Mouse (Mus musculus): ENCODE data around the gene Myoz1. TPM values are rescaled to one million over a fixed set of nuclear protein-coding genes. Genes with fewer than 3 reads are reported as not detected.
"Not testable (repeated sequence)": the region's sequence is repeated elsewhere in the genome, so short reads cannot be mapped to it uniquely, and the experiment has no call there.

Myoz1 gene
- 0.10 TPM in 1 of 2 replicates, not detected in the other for polyA plus RNA-seq (2015; fragmentation: Nextera tagmentation; extraction: Ambion mirVana)

DNA sequence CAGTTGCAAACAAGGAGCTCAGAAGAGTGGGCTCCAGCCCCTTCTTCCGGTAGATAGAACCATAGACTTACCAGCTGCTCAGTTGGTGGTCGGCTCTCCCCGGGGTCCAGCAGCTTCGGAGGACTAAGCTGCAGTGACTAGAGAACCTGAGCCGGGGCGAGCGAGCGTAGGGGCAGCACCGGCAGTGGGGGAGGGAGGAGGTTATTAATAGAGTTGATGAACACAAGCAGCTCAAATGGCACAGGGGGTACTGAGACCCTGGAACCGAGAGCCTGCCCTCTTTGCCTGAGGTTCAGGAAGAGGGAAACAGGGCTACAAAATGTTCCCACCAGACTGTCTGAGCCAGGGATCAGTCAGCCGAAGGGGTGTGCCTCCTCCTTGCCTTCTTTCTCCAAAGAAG lies at the start of gene Myoz1:
Gene Myoz1 (minus strand): TSS at position 180 of the 400 bp plus-strand sequence.
- H3K4me1 ChIP-seq (replicated peaks; ENCODE audit: control insufficient read depth, insufficient read depth) = no peaks in the 10 kb centered on the region
- H3K4me3 ChIP-seq (ENCODE audit: low read depth, low read length) = no peak within 1 kb of the TSS
- TF ChIP-seq EP300 (optimal IDR thresholded peaks at IDR 0.05) (no peak), CTCF (IDR thresholded peaks at IDR 0.05; ENCODE audit: low read depth) (no peak)
- ATAC-seq (ENCODE audit: low FRiP score, low TSS enrichment) (no peak), DNase-seq (ENCODE audit: low spot score) (no peak)
- H3K4me2 ChIP-seq (replicated peaks; ENCODE audit: low read depth) = no peak within 1 kb of the TSS
- no peak within 1 kb of the TSS for H3K9ac ChIP-seq (ENCODE audit: low read length)
- no peaks in the 10 kb centered on the region for H3K9me3 ChIP-seq (ENCODE audit: control insufficient read depth, low read length)
- H3K27me3 ChIP-seq (ENCODE audit: control insufficient read depth, insufficient read depth, low read length) = no peaks in the 10 kb centered on the region
- H3K27ac ChIP-seq (replicated peaks) = no peak within 1 kb of the TSS
- H3K36me3 ChIP-seq (ENCODE audit: control insufficient read depth, insufficient read depth, low read length) = no peaks in the 10 kb centered on the region
- WGBS = 53% methylated on average over 11 of the region's 11 CpGs

DNA sequence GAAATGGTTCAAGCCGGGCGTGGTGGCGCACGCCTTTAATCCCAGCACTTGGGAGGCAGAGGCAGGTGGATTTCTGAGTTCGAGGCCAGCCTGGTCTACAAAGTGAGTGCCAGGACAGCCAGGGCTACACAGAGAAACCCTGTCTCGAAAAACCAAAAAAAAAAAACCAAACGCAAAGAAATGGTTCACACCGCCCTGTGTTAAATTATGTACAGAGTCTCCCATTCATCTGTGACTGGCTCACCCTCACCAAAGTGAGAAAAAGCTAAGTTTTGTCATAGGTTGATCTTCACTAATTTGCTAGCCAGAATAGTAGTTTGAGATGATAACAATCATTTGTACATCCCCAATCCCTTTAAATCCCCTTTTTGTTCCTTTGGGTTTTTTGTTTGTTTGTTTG lies 47.1 kb upstream of the Myoz1 start:
- not testable (repeated sequence) for H3K27me3 ChIP-seq (ENCODE audit: control insufficient read depth, insufficient read depth, low read length); ATAC-seq (ENCODE audit: low FRiP score, low TSS enrichment); DNase-seq (ENCODE audit: low spot score); H3K36me3 ChIP-seq (ENCODE audit: control insufficient read depth, insufficient read depth, low read length); H3K4me1 ChIP-seq (replicated peaks; ENCODE audit: control insufficient read depth, insufficient read depth); H3K9me3 ChIP-seq (ENCODE audit: control insufficient read depth, low read length)
- Histone ChIP-seq H3K27ac (replicated peaks) (peak overlapping the region; percentile 93), H3K4me3 (ENCODE audit: low read depth, low read length) (peak overlapping the region; percentile 73), H3K9ac (ENCODE audit: low read length) (peak overlapping the region; percentile 86), H3K4me2 (replicated peaks; ENCODE audit: low read depth) (peak overlapping the region; percentile 60)
- WGBS = 9% methylated on average over 7 of the region's 8 CpGs

DNA sequence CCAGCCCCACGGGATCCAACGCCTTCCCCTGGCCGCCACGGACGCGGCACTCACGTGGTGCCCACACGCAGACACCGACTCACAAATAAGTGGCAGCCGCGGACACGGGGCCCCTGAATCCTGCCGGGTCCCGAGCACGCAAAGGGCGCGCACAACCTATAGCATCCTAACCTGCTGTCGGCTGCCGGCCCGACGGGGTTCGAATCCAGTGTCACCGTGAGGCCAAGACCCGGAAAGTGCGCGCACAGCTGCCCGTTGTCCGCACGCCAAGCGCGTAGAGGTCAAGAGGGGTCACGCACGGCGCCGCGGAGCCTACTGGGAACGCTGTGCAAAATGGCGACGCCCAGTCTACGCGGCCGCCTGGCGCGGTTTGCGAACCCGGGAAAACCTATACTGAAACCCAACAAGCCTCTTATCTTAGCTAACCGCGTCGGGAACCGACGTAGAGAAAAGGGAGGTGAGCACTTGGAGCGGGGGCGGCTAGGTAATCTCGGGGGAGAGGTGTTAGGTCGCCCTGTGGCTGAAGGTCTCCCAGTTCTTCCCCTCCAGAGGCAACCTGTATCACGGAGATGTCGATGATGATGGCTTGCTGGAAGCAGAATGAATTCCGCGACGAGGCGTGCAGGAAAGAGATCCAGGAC lies 46.5 kb upstream of the Myoz1 start, which contains the start of gene Chchd1:
Gene Chchd1 (plus strand): TSS at position 266 of the 641 bp plus-strand sequence.
- ATAC-seq (ENCODE audit: low FRiP score, low TSS enrichment) (peak; percentile 78), DNase-seq (ENCODE audit: low spot score) (peak; percentile 91)
- under 1% methylated on average over 61 of the region's 61 CpGs for WGBS
- peak within 1 kb of the TSS; percentile 93 for H3K27ac ChIP-seq (replicated peaks)
- H3K36me3 ChIP-seq (ENCODE audit: control insufficient read depth, insufficient read depth, low read length) = no peaks in the 10 kb centered on the region
- H3K4me1 ChIP-seq (replicated peaks; ENCODE audit: control insufficient read depth, insufficient read depth) = no peaks in the 10 kb centered on the region
- peak within 1 kb of the TSS; percentile 60 for H3K4me2 ChIP-seq (replicated peaks; ENCODE audit: low read depth)
- H3K9me3 ChIP-seq (ENCODE audit: control insufficient read depth, low read length) = no peaks in the 10 kb centered on the region
- H3K4me3 ChIP-seq (ENCODE audit: low read depth, low read length) = peak within 1 kb of the TSS; percentile 73
- H3K9ac ChIP-seq (ENCODE audit: low read length) = peak within 1 kb of the TSS; percentile 86
- TF ChIP-seq EP300 (optimal IDR thresholded peaks at IDR 0.05) (peak; percentile 61), CTCF (IDR thresholded peaks at IDR 0.05; ENCODE audit: low read depth) (no peak)
- H3K27me3 ChIP-seq (ENCODE audit: control insufficient read depth, insufficient read depth, low read length) = no peaks in the 10 kb centered on the region

DNA sequence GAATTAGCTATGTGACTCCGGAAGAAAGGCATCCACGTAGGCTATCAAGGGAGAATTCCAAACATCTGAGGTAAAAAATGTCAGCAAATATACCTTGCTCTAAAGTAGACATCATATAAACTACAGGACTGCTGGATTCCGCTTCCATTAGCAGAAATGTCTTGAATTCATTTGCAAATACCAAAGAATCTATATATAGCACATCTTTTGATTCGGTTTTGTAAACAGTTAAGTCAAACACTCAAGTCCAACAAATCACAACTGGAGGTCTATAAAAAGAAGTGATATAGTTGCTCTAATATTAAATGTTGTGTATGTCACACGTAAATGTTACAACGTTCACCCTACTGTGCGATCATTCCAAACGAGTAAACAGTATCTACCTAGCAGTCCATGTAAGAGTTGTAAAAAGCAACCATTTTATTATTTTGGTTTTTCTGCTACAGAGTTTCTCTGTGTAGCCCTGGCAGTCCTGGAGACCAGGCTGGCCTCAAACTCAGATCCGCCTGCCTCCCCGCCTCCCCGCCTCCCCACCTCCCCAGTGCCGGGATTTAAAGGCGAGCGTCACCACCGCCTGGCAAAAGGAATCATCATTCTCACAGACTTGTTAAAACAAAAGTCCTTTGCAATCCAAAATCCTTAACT lies 45.9 kb upstream of the Myoz1 start:
- H3K9ac ChIP-seq (ENCODE audit: low read length) = peak overlapping the region; percentile 86
- peak overlapping the region; percentile 93 for H3K27ac ChIP-seq (replicated peaks)
- H3K4me3 ChIP-seq (ENCODE audit: low read depth, low read length) = peak overlapping the region; percentile 73
- no peaks in the 10 kb centered on the region for H3K36me3 ChIP-seq (ENCODE audit: control insufficient read depth, insufficient read depth, low read length)
- peak overlapping the region; percentile 60 for H3K4me2 ChIP-seq (replicated peaks; ENCODE audit: low read depth)
- no peaks in the 10 kb centered on the region for H3K9me3 ChIP-seq (ENCODE audit: control insufficient read depth, low read length)
- WGBS = 4% methylated on average over 15 of the region's 15 CpGs
- ATAC-seq (ENCODE audit: low FRiP score, low TSS enrichment) (peak; percentile 22; the same call in 1 of the 2 replicates), DNase-seq (ENCODE audit: low spot score) (no peak)
- TF ChIP-seq EP300 (optimal IDR thresholded peaks at IDR 0.05) = no peak
- TF ChIP-seq CTCF (IDR thresholded peaks at IDR 0.05; ENCODE audit: low read depth) = no peak
- no peaks in the 10 kb centered on the region for H3K27me3 ChIP-seq (ENCODE audit: control insufficient read depth, insufficient read depth, low read length)
- no peaks in the 10 kb centered on the region for H3K4me1 ChIP-seq (replicated peaks; ENCODE audit: control insufficient read depth, insufficient read depth)

DNA sequence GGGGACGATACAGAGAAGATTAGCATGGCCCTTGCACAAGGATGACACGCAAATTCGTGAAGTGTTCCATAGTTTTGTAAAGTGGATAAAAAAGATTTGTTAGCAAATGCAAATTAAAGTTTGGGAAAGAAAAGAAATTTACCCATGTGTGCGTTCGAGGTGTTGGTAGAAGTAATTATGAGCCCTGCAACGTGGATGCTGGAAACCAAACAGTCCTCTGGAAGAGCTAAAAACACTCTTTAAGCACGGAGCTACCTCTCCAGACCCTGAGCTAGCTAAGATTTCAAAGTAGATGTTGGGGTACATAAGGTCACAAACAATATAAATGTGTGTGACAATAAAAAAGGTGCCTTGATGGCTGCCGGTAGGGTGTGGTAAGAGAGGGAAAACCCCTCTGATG lies 45.2 kb upstream of the Myoz1 start:
- Histone ChIP-seq H3K4me3 (ENCODE audit: low read depth, low read length) (no peak overlapping the region; the same call in 1 of the 2 replicates), H3K27me3 (ENCODE audit: control insufficient read depth, insufficient read depth, low read length) (no peaks in the 10 kb centered on the region), H3K36me3 (ENCODE audit: control insufficient read depth, insufficient read depth, low read length) (no peaks in the 10 kb centered on the region), H3K9ac (ENCODE audit: low read length) (no peak overlapping the region), H3K4me1 (replicated peaks; ENCODE audit: control insufficient read depth, insufficient read depth) (no peaks in the 10 kb centered on the region; the same call in 1 of the 2 replicates), H3K9me3 (ENCODE audit: control insufficient read depth, low read length) (no peaks in the 10 kb centered on the region), H3K4me2 (replicated peaks; ENCODE audit: low read depth) (peak overlapping the region; percentile 60), H3K27ac (replicated peaks) (no peak overlapping the region)
- ATAC-seq (ENCODE audit: low FRiP score, low TSS enrichment) (no peak), DNase-seq (ENCODE audit: low spot score) (no peak)
- WGBS = 62% methylated on average over 8 of the region's 8 CpGs
- no peak for TF ChIP-seq EP300 (optimal IDR thresholded peaks at IDR 0.05)
- no peak for TF ChIP-seq CTCF (IDR thresholded peaks at IDR 0.05; ENCODE audit: low read depth)

DNA sequence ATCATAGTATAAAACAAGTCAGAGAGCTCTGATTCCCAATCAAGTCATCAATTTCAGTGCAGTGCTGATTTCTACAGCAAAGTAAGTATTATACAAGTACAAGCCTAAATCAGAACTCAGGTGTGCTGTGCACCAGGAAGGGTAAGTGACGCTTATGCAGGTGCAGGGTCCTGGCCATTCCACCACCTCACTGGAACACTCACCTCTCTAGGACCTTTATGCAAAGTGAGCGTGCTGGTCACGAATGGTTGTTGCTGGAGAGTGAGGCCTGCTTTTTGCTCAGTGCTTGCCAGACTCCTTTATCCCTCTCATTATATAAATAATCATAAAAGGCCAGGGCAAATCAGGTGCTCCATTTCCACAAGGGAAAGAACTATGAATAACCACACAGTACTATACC lies 44.0 kb upstream of the Myoz1 start:
- H3K4me3 ChIP-seq (ENCODE audit: low read depth, low read length) = no peak overlapping the region
- H3K9ac ChIP-seq (ENCODE audit: low read length) = no peak overlapping the region
- no peaks in the 10 kb centered on the region for H3K36me3 ChIP-seq (ENCODE audit: control insufficient read depth, insufficient read depth, low read length)
- no peak for DNase-seq (ENCODE audit: low spot score)
- H3K4me2 ChIP-seq (replicated peaks; ENCODE audit: low read depth) = no peak overlapping the region
- no peak for ATAC-seq (ENCODE audit: low FRiP score, low TSS enrichment)
- TF ChIP-seq EP300 (optimal IDR thresholded peaks at IDR 0.05) (no peak), CTCF (IDR thresholded peaks at IDR 0.05; ENCODE audit: low read depth) (no peak)
- no peaks in the 10 kb centered on the region for H3K27me3 ChIP-seq (ENCODE audit: control insufficient read depth, insufficient read depth, low read length)
- no peak overlapping the region; the same call in 1 of the 2 replicates for H3K27ac ChIP-seq (replicated peaks)
- no peaks in the 10 kb centered on the region for H3K9me3 ChIP-seq (ENCODE audit: control insufficient read depth, low read length)
- WGBS = 62% methylated on average over 3 of the region's 3 CpGs
- peaks cover 6% of the 10 kb centered on the region for H3K4me1 ChIP-seq (replicated peaks; ENCODE audit: control insufficient read depth, insufficient read depth)
